Mouse (Mus musculus) erythroblast, embryonic 14.5 days (primary cell): ENCODE results near the gene Rbfox3.

Experiments used
- GATA1 ChIP-seq: IDR thresholded peaks from 2 replicates; pipeline ENCODE4 v1.6.1; 2012; ENCODE audit warnings: low read length, inconsistent platforms, mixed read lengths
- TAL1 ChIP-seq: IDR thresholded peaks from 3 replicates; pipeline ENCODE4 v1.6.1; 2012; ENCODE audit warnings: low read length, inconsistent platforms, mixed read lengths

DNA sequence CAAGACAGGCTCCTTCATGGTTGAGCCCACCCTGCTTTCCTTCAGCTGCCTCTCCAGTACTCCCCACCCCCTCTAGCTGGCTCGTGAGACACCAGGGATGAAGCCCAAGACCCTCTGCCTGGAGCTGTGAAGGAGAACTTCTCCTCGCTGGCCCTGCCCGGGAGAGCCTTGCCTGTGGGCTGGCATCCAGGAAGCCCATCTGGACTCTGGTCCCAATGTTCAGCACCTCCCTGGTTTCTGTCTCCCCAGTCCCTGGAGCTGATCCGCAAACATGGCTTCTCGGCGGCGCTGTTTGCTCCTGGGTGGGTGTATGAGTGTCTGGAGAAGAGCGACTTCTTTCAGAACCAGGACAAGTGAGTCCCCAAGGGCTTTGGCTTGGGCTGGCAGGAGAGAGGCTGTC is 427.2 kb downstream of the Rbfox3 start:
- TF ChIP-seq GATA1 (no peak), TAL1 (no peak)
